Mouse (Mus musculus): ENCODE data around the gene Large1. TPM values are rescaled to one million over a fixed set of nuclear protein-coding genes. Genes with fewer than 3 reads are reported as not detected.

Gene Large1
- polyA plus RNA-seq, 1 experiment from 2014 or later = 5.6 TPM

DNA sequence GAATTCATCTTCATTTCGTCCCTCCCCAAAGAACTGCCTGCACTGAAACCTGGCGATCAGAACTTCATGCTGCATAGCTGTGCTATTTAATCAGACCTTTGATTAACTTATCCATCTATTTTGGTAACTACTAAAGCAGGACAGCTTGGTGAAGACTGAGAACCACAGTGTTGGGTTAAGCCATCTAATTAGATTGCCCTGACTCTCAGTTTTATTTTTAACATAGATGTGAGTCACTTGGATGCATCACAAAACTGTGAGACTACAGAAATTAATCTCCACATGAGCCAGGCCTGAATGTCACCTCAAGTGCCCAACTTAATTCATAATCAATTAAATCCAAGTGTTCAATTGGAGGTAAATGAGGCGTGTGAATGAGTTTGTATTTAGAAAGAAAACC, 299.5 kb downstream of the Large1 start:
- H3K27me3 ChIP-seq (ENCODE audit: control insufficient read depth, insufficient read depth, low read length) = no peaks in the 10 kb centered on the region
- H3K4me1 ChIP-seq (ENCODE audit: control insufficient read depth, insufficient read depth, low read length) = no peaks in the 10 kb centered on the region
- H3K4me3 ChIP-seq (ENCODE audit: low read length) = no peak overlapping the region
- 82% methylated on average over 3 of the region's 3 CpGs for WGBS
- H3K36me3 ChIP-seq (ENCODE audit: control insufficient read depth, insufficient read depth) = no peaks in the 10 kb centered on the region
- no peak overlapping the region for H3K4me2 ChIP-seq (ENCODE audit: low read depth, low read length)
- H3K27ac ChIP-seq (ENCODE audit: low read length) = no peak overlapping the region
- no peaks in the 10 kb centered on the region for H3K9me3 ChIP-seq (replicated peaks; ENCODE audit: control insufficient read depth, low read length)
- no peak for ATAC-seq (replicated peaks; ENCODE audit: extremely low read depth, insufficient read depth, low FRiP score)
- no peak overlapping the region for H3K9ac ChIP-seq (ENCODE audit: low read length)

DNA sequence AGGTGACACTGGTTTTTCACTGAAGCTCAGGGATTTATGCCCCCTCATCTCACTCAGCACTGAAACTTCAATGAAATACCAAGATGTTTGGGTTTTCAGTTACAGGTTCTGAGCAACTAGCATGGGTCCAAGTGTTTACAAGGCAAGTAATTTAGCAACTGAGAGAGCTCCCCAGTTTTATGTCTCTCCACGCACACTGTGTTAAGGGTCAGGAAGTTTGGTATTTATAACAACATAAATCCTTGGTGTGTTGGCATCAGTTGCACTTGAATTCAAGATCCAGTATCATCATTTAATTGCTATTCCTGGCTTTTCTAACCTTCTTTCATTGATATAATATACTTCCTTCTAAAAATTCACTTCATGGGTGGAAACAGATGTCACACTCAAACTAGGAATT, 300.9 kb downstream of the Large1 start:
- Histone ChIP-seq H3K27ac (ENCODE audit: low read length) (no peak overlapping the region), H3K4me2 (ENCODE audit: low read depth, low read length) (no peak overlapping the region), H3K27me3 (ENCODE audit: control insufficient read depth, insufficient read depth, low read length) (no peaks in the 10 kb centered on the region), H3K4me1 (ENCODE audit: control insufficient read depth, insufficient read depth, low read length) (no peaks in the 10 kb centered on the region), H3K4me3 (ENCODE audit: low read length) (no peak overlapping the region), H3K9ac (ENCODE audit: low read length) (no peak overlapping the region), H3K9me3 (replicated peaks; ENCODE audit: control insufficient read depth, low read length) (no peaks in the 10 kb centered on the region), H3K36me3 (ENCODE audit: control insufficient read depth, insufficient read depth) (peaks cover 2% of the 10 kb centered on the region; the same call in 1 of the 2 replicates)
- 78% methylated on average over 1 of the region's 1 CpGs for WGBS
- no peak for ATAC-seq (replicated peaks; ENCODE audit: extremely low read depth, insufficient read depth, low FRiP score)

GRCm38 (mm10) chr8:73048136-73048535, 305.2 kb downstream of the Large1 start:
- H3K4me2 ChIP-seq (ENCODE audit: low read depth, low read length) = no peak overlapping the region
- peaks cover 2% of the 10 kb centered on the region; the same call in 1 of the 2 replicates for H3K36me3 ChIP-seq (ENCODE audit: control insufficient read depth, insufficient read depth)
- no peaks in the 10 kb centered on the region for H3K9me3 ChIP-seq (replicated peaks; ENCODE audit: control insufficient read depth, low read length)
- no peak overlapping the region for H3K9ac ChIP-seq (ENCODE audit: low read length)
- WGBS = 96% methylated on average over 3 of the region's 3 CpGs
- no peak for ATAC-seq (replicated peaks; ENCODE audit: extremely low read depth, insufficient read depth, low FRiP score)
- no peak overlapping the region for H3K27ac ChIP-seq (ENCODE audit: low read length)
- no peaks in the 10 kb centered on the region for H3K27me3 ChIP-seq (ENCODE audit: control insufficient read depth, insufficient read depth, low read length)
- H3K4me1 ChIP-seq (ENCODE audit: control insufficient read depth, insufficient read depth, low read length) = no peaks in the 10 kb centered on the region
- H3K4me3 ChIP-seq (ENCODE audit: low read length) = no peak overlapping the region

- Histone ChIP-seq H3K27me3 (ENCODE audit: control insufficient read depth, insufficient read depth, low read length) (no peaks in the 10 kb centered on the region), H3K36me3 (ENCODE audit: control insufficient read depth, insufficient read depth) (no peaks in the 10 kb centered on the region), H3K9me3 (replicated peaks; ENCODE audit: control insufficient read depth, low read length) (no peaks in the 10 kb centered on the region), H3K27ac (ENCODE audit: low read length) (no peak overlapping the region), H3K4me1 (ENCODE audit: control insufficient read depth, insufficient read depth, low read length) (0 out of 2 replicates have a peak, but pooled peaks cover 5% of the 10 kb centered on the region), H3K9ac (ENCODE audit: low read length) (no peak overlapping the region), H3K4me2 (ENCODE audit: low read depth, low read length) (no peak overlapping the region), H3K4me3 (ENCODE audit: low read length) (no peak overlapping the region)
- no peak for ATAC-seq (replicated peaks; ENCODE audit: extremely low read depth, insufficient read depth, low FRiP score)
Measured at GRCm38 (mm10) chr8:73029787-73030186, 323.6 kb downstream of the Large1 start.

DNA sequence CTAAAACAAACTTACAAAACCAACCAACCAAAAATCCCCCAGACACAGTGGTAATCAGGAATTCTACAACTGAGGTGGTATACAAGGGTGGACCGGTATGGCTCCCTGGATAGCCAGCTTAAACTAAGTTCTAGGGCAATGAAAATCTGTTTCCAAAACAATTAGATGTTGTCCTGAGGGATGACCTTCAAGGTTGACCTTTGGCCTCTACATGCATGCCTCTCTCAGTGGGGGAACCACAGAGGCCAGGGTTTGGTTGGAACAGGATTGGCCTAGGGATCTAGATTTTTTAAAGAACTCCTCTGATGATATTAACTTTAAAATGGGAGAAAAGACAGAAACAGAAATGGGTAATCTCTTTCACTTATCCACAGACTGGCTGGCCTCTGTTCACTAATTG, 335.1 kb downstream of the Large1 start:
- Histone ChIP-seq H3K27ac (ENCODE audit: low read length) (no peak overlapping the region), H3K36me3 (ENCODE audit: control insufficient read depth, insufficient read depth) (no peaks in the 10 kb centered on the region), H3K4me1 (ENCODE audit: control insufficient read depth, insufficient read depth, low read length) (no peaks in the 10 kb centered on the region), H3K27me3 (ENCODE audit: control insufficient read depth, insufficient read depth, low read length) (no peaks in the 10 kb centered on the region), H3K9me3 (replicated peaks; ENCODE audit: control insufficient read depth, low read length) (no peaks in the 10 kb centered on the region), H3K4me2 (ENCODE audit: low read depth, low read length) (no peak overlapping the region), H3K9ac (ENCODE audit: low read length) (no peak overlapping the region), H3K4me3 (ENCODE audit: low read length) (no peak overlapping the region)
- WGBS = 92% methylated on average over 1 of the region's 1 CpGs
- ATAC-seq (replicated peaks; ENCODE audit: extremely low read depth, insufficient read depth, low FRiP score) = no peak

- 86% methylated on average over 1 of the region's 1 CpGs for WGBS
- Histone ChIP-seq H3K9me3 (replicated peaks; ENCODE audit: control insufficient read depth, low read length) (no peaks in the 10 kb centered on the region), H3K27ac (ENCODE audit: low read length) (no peak overlapping the region), H3K4me1 (ENCODE audit: control insufficient read depth, insufficient read depth, low read length) (no peaks in the 10 kb centered on the region), H3K4me2 (ENCODE audit: low read depth, low read length) (no peak overlapping the region), H3K27me3 (ENCODE audit: control insufficient read depth, insufficient read depth, low read length) (no peaks in the 10 kb centered on the region), H3K9ac (ENCODE audit: low read length) (no peak overlapping the region), H3K4me3 (ENCODE audit: low read length) (no peak overlapping the region), H3K36me3 (ENCODE audit: control insufficient read depth, insufficient read depth) (no peaks in the 10 kb centered on the region)
- ATAC-seq (replicated peaks; ENCODE audit: extremely low read depth, insufficient read depth, low FRiP score) = no peak
Measured at GRCm38 (mm10) chr8:73017601-73018000, 335.7 kb downstream of the Large1 start.

DNA sequence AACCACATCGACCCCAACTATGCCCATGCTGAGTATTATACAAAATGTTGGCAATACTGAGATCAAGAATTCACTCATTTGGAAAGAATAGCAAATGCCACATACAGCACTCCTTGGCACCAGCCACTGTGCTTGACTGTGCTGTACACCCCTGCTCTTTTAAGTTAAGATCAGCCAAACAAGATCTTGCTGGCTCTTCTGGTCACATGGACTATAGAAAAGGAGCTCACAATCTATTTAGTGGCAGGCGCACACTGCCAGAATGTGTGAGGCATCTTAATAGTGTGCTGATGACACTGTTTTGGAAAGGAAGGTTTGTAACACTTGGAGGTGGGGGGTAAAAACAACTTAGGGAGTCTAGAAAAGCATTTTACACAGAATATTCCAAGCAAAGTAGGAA, 337.0 kb downstream of the Large1 start:
- Histone ChIP-seq H3K4me3 (ENCODE audit: low read length) (no peak overlapping the region), H3K9ac (ENCODE audit: low read length) (no peak overlapping the region), H3K9me3 (replicated peaks; ENCODE audit: control insufficient read depth, low read length) (no peaks in the 10 kb centered on the region), H3K4me1 (ENCODE audit: control insufficient read depth, insufficient read depth, low read length) (no peaks in the 10 kb centered on the region), H3K36me3 (ENCODE audit: control insufficient read depth, insufficient read depth) (no peaks in the 10 kb centered on the region), H3K27me3 (ENCODE audit: control insufficient read depth, insufficient read depth, low read length) (no peaks in the 10 kb centered on the region), H3K27ac (ENCODE audit: low read length) (no peak overlapping the region), H3K4me2 (ENCODE audit: low read depth, low read length) (no peak overlapping the region)
- 90% methylated on average over 2 of the region's 2 CpGs for WGBS
- ATAC-seq (replicated peaks; ENCODE audit: extremely low read depth, insufficient read depth, low FRiP score) = no peak

GRCm38 (mm10) chr8:73007489-73007888, 345.9 kb downstream of the Large1 start:
- Histone ChIP-seq H3K4me1 (ENCODE audit: control insufficient read depth, insufficient read depth, low read length) (no peaks in the 10 kb centered on the region), H3K27me3 (ENCODE audit: control insufficient read depth, insufficient read depth, low read length) (no peaks in the 10 kb centered on the region), H3K36me3 (ENCODE audit: control insufficient read depth, insufficient read depth) (no peaks in the 10 kb centered on the region), H3K9ac (ENCODE audit: low read length) (no peak overlapping the region), H3K27ac (ENCODE audit: low read length) (no peak overlapping the region), H3K4me2 (ENCODE audit: low read depth, low read length) (no peak overlapping the region), H3K4me3 (ENCODE audit: low read length) (no peak overlapping the region), H3K9me3 (replicated peaks; ENCODE audit: control insufficient read depth, low read length) (no peaks in the 10 kb centered on the region)
- WGBS = 42% methylated on average over 2 of the region's 2 CpGs
- no peak for ATAC-seq (replicated peaks; ENCODE audit: extremely low read depth, insufficient read depth, low FRiP score)

DNA sequence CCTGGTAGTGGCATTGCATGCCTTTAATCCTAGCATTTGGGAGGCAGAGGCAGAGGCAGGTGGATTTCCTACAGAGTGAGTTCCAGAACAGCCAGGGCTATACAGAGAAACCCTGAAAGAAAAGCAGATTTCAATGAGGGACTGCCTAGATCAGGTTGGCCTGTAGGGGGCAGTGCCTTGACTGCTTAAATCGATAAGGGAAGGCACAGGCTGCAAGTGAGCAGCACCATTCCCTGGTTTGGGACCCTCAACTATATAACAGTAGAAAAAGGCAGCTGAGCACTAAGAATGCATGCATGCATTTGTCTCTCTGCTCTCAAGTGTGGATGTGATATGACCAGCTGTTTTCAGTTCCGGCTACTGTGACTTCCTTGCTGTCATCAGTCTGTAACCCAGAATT, 349.5 kb downstream of the Large1 start:
- Histone ChIP-seq H3K36me3 (ENCODE audit: control insufficient read depth, insufficient read depth) (no peaks in the 10 kb centered on the region), H3K4me1 (ENCODE audit: control insufficient read depth, insufficient read depth, low read length) (no peaks in the 10 kb centered on the region), H3K4me2 (ENCODE audit: low read depth, low read length) (no peak overlapping the region), H3K4me3 (ENCODE audit: low read length) (no peak overlapping the region), H3K27ac (ENCODE audit: low read length) (no peak overlapping the region), H3K27me3 (ENCODE audit: control insufficient read depth, insufficient read depth, low read length) (no peaks in the 10 kb centered on the region), H3K9me3 (replicated peaks; ENCODE audit: control insufficient read depth, low read length) (no peaks in the 10 kb centered on the region), H3K9ac (ENCODE audit: low read length) (no peak overlapping the region)
- 40% methylated on average over 2 of the region's 2 CpGs for WGBS
- ATAC-seq (replicated peaks; ENCODE audit: extremely low read depth, insufficient read depth, low FRiP score) = no peak

GRCm38 (mm10) chr8:72993831-72994230, 359.5 kb downstream of the Large1 start:
- no peaks in the 10 kb centered on the region for H3K4me1 ChIP-seq (ENCODE audit: control insufficient read depth, insufficient read depth, low read length)
- 97% methylated on average over 1 of the region's 1 CpGs for WGBS

More at GRCm38 (mm10) chr8:72993831-72994230, 359.5 kb downstream of the Large1 start:
- no peak for ATAC-seq (replicated peaks; ENCODE audit: extremely low read depth, insufficient read depth, low FRiP score)
- Histone ChIP-seq H3K9me3 (replicated peaks; ENCODE audit: control insufficient read depth, low read length) (no peaks in the 10 kb centered on the region), H3K27ac (ENCODE audit: low read length) (no peak overlapping the region), H3K36me3 (ENCODE audit: control insufficient read depth, insufficient read depth) (no peaks in the 10 kb centered on the region), H3K4me2 (ENCODE audit: low read depth, low read length) (no peak overlapping the region), H3K27me3 (ENCODE audit: control insufficient read depth, insufficient read depth, low read length) (no peaks in the 10 kb centered on the region), H3K9ac (ENCODE audit: low read length) (no peak overlapping the region), H3K4me3 (ENCODE audit: low read length) (no peak overlapping the region)

Measured in heart, embryonic 16.5 days (tissue).